Mouse (Mus musculus): ENCODE results near the gene Gm43552. TPM values are rescaled to one million over a fixed set of nuclear protein-coding genes. Genes with fewer than 3 reads are reported as not detected.

Gm43552 gene
- polyA plus RNA-seq, 1 experiment from 2014 or later: not detected

DNA sequence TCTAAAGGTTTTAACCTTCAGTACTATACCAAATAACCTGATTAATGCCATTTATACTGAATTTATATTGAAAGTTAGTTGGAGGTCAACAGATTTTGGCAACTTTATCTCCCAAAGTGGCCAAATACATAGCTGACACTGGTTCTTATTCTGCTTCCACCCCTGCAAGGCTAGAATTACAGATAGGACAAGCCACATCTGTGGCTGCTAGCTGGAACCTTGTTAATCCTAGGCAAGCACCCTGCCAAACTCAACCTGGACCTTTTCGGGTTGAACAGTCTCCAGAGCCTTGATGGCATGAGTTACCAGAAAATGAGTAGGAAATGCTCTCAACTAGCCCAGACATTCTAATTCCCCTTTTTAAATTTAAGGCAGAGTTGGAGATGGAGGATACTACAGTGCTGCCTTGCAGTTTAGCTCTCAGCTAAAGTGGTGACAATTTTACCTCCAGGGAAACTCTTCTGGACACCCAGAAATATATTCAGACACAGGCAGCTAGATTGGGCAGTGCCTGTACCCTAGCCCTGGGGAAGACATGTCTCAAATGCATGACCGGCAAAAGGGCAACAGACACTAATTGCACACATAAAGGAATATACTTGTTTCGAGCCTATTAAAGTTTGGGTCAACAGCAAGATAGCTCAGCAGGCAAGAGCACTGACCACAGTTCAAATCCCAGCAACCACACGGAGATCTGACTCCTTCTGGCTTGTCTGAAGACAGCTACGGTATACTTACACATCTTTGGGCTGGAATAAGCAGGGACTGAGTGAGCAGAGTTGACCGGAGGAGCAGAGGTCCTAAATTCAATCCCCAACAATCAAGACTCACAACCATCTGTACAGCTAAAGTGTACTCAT lies 105.4 kb downstream of the Gm43552 start:
- no peaks in the 10 kb centered on the region for H3K9me3 ChIP-seq (ENCODE audit: control insufficient read depth, low read length)
- H3K36me3 ChIP-seq (ENCODE audit: control insufficient read depth, insufficient read depth, low read length): peaks cover 13% of the 10 kb centered on the region
- no peak for DNase-seq (ENCODE audit: low spot score)
- WGBS: 80% methylated on average over 6 of the region's 6 CpGs
- H3K27me3 ChIP-seq (ENCODE audit: control insufficient read depth, insufficient read depth, low read length): no peaks in the 10 kb centered on the region
- H3K4me2 ChIP-seq (ENCODE audit: low read depth): no peak overlapping the region
- H3K9ac ChIP-seq (ENCODE audit: low read length): no peak overlapping the region
- no peak overlapping the region for H3K27ac ChIP-seq (ENCODE audit: low read depth, low read length)
- H3K4me1 ChIP-seq (ENCODE audit: control insufficient read depth, insufficient read depth, low read length): peaks cover 4% of the 10 kb centered on the region; the same call in 1 of the 2 replicates
- no peak for ATAC-seq (ENCODE audit: insufficient read depth, low FRiP score, low TSS enrichment)
- no peak overlapping the region for H3K4me3 ChIP-seq (ENCODE audit: low read depth, low read length)

DNA sequence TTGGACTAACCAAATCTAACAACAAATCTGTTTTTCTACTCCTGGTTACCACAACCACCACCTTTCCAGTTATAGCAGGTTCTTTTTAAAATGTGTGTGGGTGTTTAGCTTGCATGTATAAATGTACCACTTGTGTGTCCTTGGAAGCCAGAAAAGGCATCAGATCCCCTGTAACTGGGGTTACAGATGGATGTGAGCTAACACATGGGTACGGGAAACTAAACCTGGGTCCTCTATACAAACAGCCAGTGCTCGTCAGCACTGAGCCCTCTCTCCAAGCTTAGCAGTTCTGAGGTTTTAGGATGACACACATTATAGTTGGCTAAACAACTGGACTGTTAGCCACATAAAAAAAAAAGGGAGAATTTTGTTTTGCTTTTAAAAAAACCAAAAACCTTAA lies 106.9 kb downstream of the Gm43552 start:
- DNase-seq (ENCODE audit: low spot score) (no peak), ATAC-seq (ENCODE audit: insufficient read depth, low FRiP score, low TSS enrichment) (no peak)
- WGBS: 65% methylated on average over 2 of the region's 2 CpGs

More for the DNA sequence above, 106.9 kb downstream of the Gm43552 start:
- Histone ChIP-seq H3K27me3 (ENCODE audit: control insufficient read depth, insufficient read depth, low read length) (no peaks in the 10 kb centered on the region), H3K36me3 (ENCODE audit: control insufficient read depth, insufficient read depth, low read length) (peaks cover 13% of the 10 kb centered on the region), H3K4me1 (ENCODE audit: control insufficient read depth, insufficient read depth, low read length) (peaks cover 4% of the 10 kb centered on the region; the same call in 1 of the 2 replicates), H3K4me3 (ENCODE audit: low read depth, low read length) (no peak overlapping the region), H3K9ac (ENCODE audit: low read length) (no peak overlapping the region), H3K9me3 (ENCODE audit: control insufficient read depth, low read length) (no peaks in the 10 kb centered on the region), H3K27ac (ENCODE audit: low read depth, low read length) (no peak overlapping the region), H3K4me2 (ENCODE audit: low read depth) (no peak overlapping the region)

Other genes with a start within 250 kb of the Gm43552 start
- 77.8 TPM in 2 replicates for gene Rfc1, start 157.2 kb downstream of the Gm43552 start, polyA plus RNA-seq (2014; fragmentation: Nextera tagmentation; extraction: Ambion mirVana)
- gene Klb, start 144.5 kb downstream of the Gm43552 start, polyA plus RNA-seq (2014; fragmentation: Nextera tagmentation; extraction: Ambion mirVana): 0.08 TPM in 1 of 2 replicates, not detected in the other
- gene Rpl9, start 101.4 kb downstream of the Gm43552 start, polyA plus RNA-seq (2014; fragmentation: Nextera tagmentation; extraction: Ambion mirVana): 856 and 912 TPM in 2 replicates
- gene Lias, start 101.3 kb downstream of the Gm43552 start, polyA plus RNA-seq (2014; fragmentation: Nextera tagmentation; extraction: Ambion mirVana): 69.2 and 70.0 TPM in 2 replicates
- 64.2 and 73.1 TPM in 2 replicates for gene Ugdh, start 56.9 kb downstream of the Gm43552 start, polyA plus RNA-seq (2014; fragmentation: Nextera tagmentation; extraction: Ambion mirVana)
- gene Smim14, start 44.4 kb upstream of the Gm43552 start, polyA plus RNA-seq (2014; fragmentation: Nextera tagmentation; extraction: Ambion mirVana): 92.5 and 102 TPM in 2 replicates
- 138 and 142 TPM in 2 replicates for gene Ube2k, start 44.4 kb upstream of the Gm43552 start, polyA plus RNA-seq (2014; fragmentation: Nextera tagmentation; extraction: Ambion mirVana)
- 124 TPM in 2 replicates for gene Pds5a, start 205.4 kb upstream of the Gm43552 start, polyA plus RNA-seq (2014; fragmentation: Nextera tagmentation; extraction: Ambion mirVana)